In the genomic region with DNA sequence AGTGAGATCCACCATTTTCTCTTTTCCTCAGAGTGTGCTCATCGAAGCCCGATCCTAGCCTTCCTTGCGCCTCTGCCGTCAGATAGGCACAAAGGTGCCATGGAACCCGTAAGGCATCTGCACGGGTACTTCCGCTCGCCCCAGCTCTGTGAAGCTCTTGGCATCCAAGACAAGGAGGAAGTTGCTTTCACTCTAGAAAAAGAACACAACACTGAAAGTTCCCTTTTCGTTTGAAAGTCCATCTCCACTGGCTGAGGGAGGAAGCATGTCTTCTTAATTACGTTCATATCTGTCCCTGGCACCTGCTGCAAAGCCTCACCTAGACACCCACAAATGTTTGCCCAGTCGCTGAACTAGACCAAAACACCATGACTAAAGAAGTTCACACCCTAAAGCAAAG, we compare ENCODE assay signal across 11 mouse cellular contexts. TPM values are rescaled to one million over a fixed set of nuclear protein-coding genes. Genes with fewer than 3 reads are reported as not detected.
DNase-seq lines count a peak whose midpoint lies in the region; ATAC-seq and TF ChIP-seq lines count a peak whose summit lies in the region.
"Had no signal": no experiment of that assay in that cellular context is flagged by ENCODE, and none has a peak within 500 bp of the region (broad histone marks: within the 10 kb centered on the region; RNA-seq: fewer than 3 reads in every experiment).

No protein-coding gene starts in this region.

- peak overlapping the region; percentile 41 for H3K4me3 ChIP-seq in layer of hippocampus, adult 2 months
- peak overlapping the region; percentile 42 for H3K4me3 ChIP-seq in thymus, adult 2 months (ENCODE audit: control insufficient read depth, insufficient read depth, low read length)
- H3K4me3 ChIP-seq in forebrain, postnatal 0 days (ENCODE audit: low read depth, low read length): no peak overlapping the region
- H3K4me3 ChIP-seq: embryonic facial prominence, embryonic 15.5 days; heart, embryonic 12.5 days had no signal

- H3K27me3 ChIP-seq in thymus, adult 2 months (ENCODE audit: control insufficient read depth, insufficient read depth, low read length): no peaks in the 10 kb centered on the region
- H3K27me3 ChIP-seq in forebrain, postnatal 0 days (ENCODE audit: insufficient read depth, low read length): no peaks in the 10 kb centered on the region
- H3K27me3 ChIP-seq: embryonic facial prominence, embryonic 15.5 days; heart, embryonic 12.5 days had no signal

- H3K9ac ChIP-seq in forebrain, postnatal 0 days: no peak overlapping the region
- H3K9ac ChIP-seq: embryonic facial prominence, embryonic 15.5 days; heart, embryonic 12.5 days had no signal

- peak; percentile 36; the same call in 1 of the 2 replicates for ATAC-seq in erythroid progenitor cell, adult 5-6 weeks (replicated peaks; ENCODE audit: low FRiP score, poor library complexity, severe bottlenecking)
- ATAC-seq in megakaryocyte progenitor cell, adult 5-6 weeks (replicated peaks; ENCODE audit: poor library complexity): peak; percentile 51
- no peak for ATAC-seq in forebrain, postnatal 0 days

- TF ChIP-seq POLR2A in thymus, adult 2 months (IDR thresholded peaks at IDR 0.05; ENCODE audit: control insufficient read depth, extremely low read depth, insufficient read depth, low read length, poor library complexity): 0 out of 2 replicates have a peak, but pooled peaks have one; percentile 32

- no peaks in the 10 kb centered on the region for H3K9me3 ChIP-seq in forebrain, postnatal 0 days (ENCODE audit: low read length)
- H3K9me3 ChIP-seq: embryonic facial prominence, embryonic 15.5 days; heart, embryonic 12.5 days had no signal

- DNase-seq in layer of hippocampus, adult 2 months (ENCODE audit: low spot score in 2 of 2): peak in 1 of 2 experiments; percentile 18
- no peak for DNase-seq in layer of hippocampus, postnatal 25 days (ENCODE audit: extremely low spot score in 1 of 2, low spot score in 1 of 2)
- DNase-seq in thymus, adult 2 months: peak; percentile 67
- no peak for DNase-seq in adrenal gland, adult 18-20 months (ENCODE audit: low spot score in 2 of 2)
- DNase-seq in right cerebral cortex, postnatal 14 days: no peak
- DNase-seq in forebrain, postnatal 0 days: no peak

- TF ChIP-seq CTCF in layer of hippocampus, adult 2 months (conservative IDR thresholded peaks at IDR 0.05): no peak
- TF ChIP-seq CTCF in thymus, adult 2 months (IDR thresholded peaks at IDR 0.05; ENCODE audit: borderline replicate concordance, control insufficient read depth, extremely low read depth, insufficient read depth, low read length, poor library complexity): no peak
- TF ChIP-seq CTCF in forebrain, postnatal 0 days (IDR thresholded peaks at IDR 0.05; ENCODE audit: low read depth): no peak

- peaks cover 3% of the 10 kb centered on the region for H3K4me1 ChIP-seq in thymus, adult 2 months (replicated peaks; ENCODE audit: control insufficient read depth, insufficient read depth, low read length)
- no peaks in the 10 kb centered on the region for H3K4me1 ChIP-seq in forebrain, postnatal 0 days (ENCODE audit: insufficient read depth)
- H3K4me1 ChIP-seq: embryonic facial prominence, embryonic 15.5 days; heart, embryonic 12.5 days had no signal

- no peaks in the 10 kb centered on the region for H3K36me3 ChIP-seq in thymus, adult 2 months (ENCODE audit: control insufficient read depth, insufficient read depth, low read length)
- no peaks in the 10 kb centered on the region for H3K36me3 ChIP-seq in forebrain, postnatal 0 days (ENCODE audit: insufficient read depth)
- H3K36me3 ChIP-seq: embryonic facial prominence, embryonic 15.5 days; heart, embryonic 12.5 days had no signal

- H3K27ac ChIP-seq in layer of hippocampus, adult 2 months: peak overlapping the region; percentile 73
- H3K27ac ChIP-seq in thymus, adult 2 months (ENCODE audit: control insufficient read depth, insufficient read depth, low read length): peak overlapping the region; percentile 97
- no peak overlapping the region for H3K27ac ChIP-seq in forebrain, postnatal 0 days (ENCODE audit: low read depth, low read length)
- H3K27ac ChIP-seq: embryonic facial prominence, embryonic 15.5 days had no signal

- 4% methylated on average over 11 of the region's 11 CpGs for WGBS in thymus, adult 2 months
- 81% methylated on average over 11 of the region's 11 CpGs for WGBS in forebrain, postnatal 0 days

- H3K4me2 ChIP-seq in forebrain, postnatal 0 days (ENCODE audit: low read depth): no peak overlapping the region
- H3K4me2 ChIP-seq: embryonic facial prominence, embryonic 15.5 days; heart, embryonic 12.5 days had no signal

RNA-seq across cellular contexts. Expression of gene Pts, which starts 4.8 kb away (rescaled TPM):
- 10 to 100 TPM; 36.5 to 42.5 TPM for total RNA-seq in layer of hippocampus, adult 2 months (2021)
- total RNA-seq in layer of hippocampus, postnatal 25 days (2021): 10 to 100 TPM; 36.0 to 39.8 TPM
- 37.3 and 40.0 TPM in 2 replicates for total RNA-seq in erythroid progenitor cell, adult 5-6 weeks (2015; ENCODE audit: low replicate concordance)
- 3.7 and 17.7 TPM in 2 replicates for total RNA-seq in erythroid progenitor cell, adult 5-6 weeks (2017; ENCODE audit: low replicate concordance)
- total RNA-seq in megakaryocyte progenitor cell, adult 5-6 weeks (2015): 107 and 121 TPM in 2 replicates
- 54.6 and 63.6 TPM in 2 replicates for total RNA-seq in megakaryocyte progenitor cell, adult 5-6 weeks (2017)
- polyA plus RNA-seq in thymus, adult 2 months (2012; rRNA removed): 45.0 and 51.0 TPM in 2 replicates
- total RNA-seq in adrenal gland, adult 18-20 months (2021): 10 to 100 TPM; 76.0 to 77.4 TPM
- total RNA-seq in forebrain, postnatal 0 days (2014; rRNA removed): 83.7 and 102 TPM in 2 replicates
- polyA plus RNA-seq in forebrain, postnatal 0 days (2015; fragmentation: Nextera tagmentation; extraction: Ambion mirVana): 101 and 112 TPM in 2 replicates

RNA-seq across cellular contexts. Expression of gene Il18, which starts 21.3 kb away (rescaled TPM):
- total RNA-seq in layer of hippocampus, adult 2 months (2021): 10 to 100 TPM; 25.3 to 25.9 TPM
- total RNA-seq in layer of hippocampus, postnatal 25 days (2021): 10 to 100 TPM; 24.3 to 25.4 TPM
- 10.8 and 13.8 TPM in 2 replicates for total RNA-seq in erythroid progenitor cell, adult 5-6 weeks (2015; ENCODE audit: low replicate concordance)
- total RNA-seq in erythroid progenitor cell, adult 5-6 weeks (2017; ENCODE audit: low replicate concordance): 1.1 and 11.3 TPM in 2 replicates
- total RNA-seq in megakaryocyte progenitor cell, adult 5-6 weeks (2015): 2.9 and 5.0 TPM in 2 replicates
- 0.37 and 1.5 TPM in 2 replicates for total RNA-seq in megakaryocyte progenitor cell, adult 5-6 weeks (2017)
- 3.2 and 5.0 TPM in 2 replicates for polyA plus RNA-seq in thymus, adult 2 months (2012; rRNA removed)
- total RNA-seq in adrenal gland, adult 18-20 months (2021): 1 to 10 TPM; 3.9 to 6.5 TPM
- total RNA-seq in forebrain, postnatal 0 days (2014; rRNA removed): 17.4 and 22.9 TPM in 2 replicates
- polyA plus RNA-seq in forebrain, postnatal 0 days (2015; fragmentation: Nextera tagmentation; extraction: Ambion mirVana): 28.3 and 34.3 TPM in 2 replicates

RNA-seq across cellular contexts. Expression of gene Bco2, which starts 21.7 kb away (rescaled TPM):
- total RNA-seq in layer of hippocampus, adult 2 months (2021): 1 to 10 TPM; 3.8 to 3.9 TPM
- 1 to 10 TPM; 3.5 to 3.8 TPM for total RNA-seq in layer of hippocampus, postnatal 25 days (2021)
- not detected in 2 replicates for total RNA-seq in erythroid progenitor cell, adult 5-6 weeks (2015; ENCODE audit: low replicate concordance)
- total RNA-seq in erythroid progenitor cell, adult 5-6 weeks (2017; ENCODE audit: low replicate concordance): not detected in 2 replicates
- 0.35 and 1.2 TPM in 2 replicates for total RNA-seq in megakaryocyte progenitor cell, adult 5-6 weeks (2015)
- 0.21 and 0.61 TPM in 2 replicates for total RNA-seq in megakaryocyte progenitor cell, adult 5-6 weeks (2017)
- 0.23 and 0.38 TPM in 2 replicates for polyA plus RNA-seq in thymus, adult 2 months (2012; rRNA removed)
- 1 to 10 TPM; 4.6 to 4.7 TPM for total RNA-seq in adrenal gland, adult 18-20 months (2021)
- 0.76 and 0.92 TPM in 2 replicates for total RNA-seq in forebrain, postnatal 0 days (2014; rRNA removed)
- 0.65 and 0.80 TPM in 2 replicates for polyA plus RNA-seq in forebrain, postnatal 0 days (2015; fragmentation: Nextera tagmentation; extraction: Ambion mirVana)

RNA-seq across cellular contexts. Expression of gene Tex12, which starts 27.8 kb away (rescaled TPM):
- total RNA-seq in layer of hippocampus, adult 2 months (2021): not detected
- total RNA-seq in layer of hippocampus, postnatal 25 days (2021): not detected
- total RNA-seq in erythroid progenitor cell, adult 5-6 weeks (2015; ENCODE audit: low replicate concordance): not detected in 2 replicates
- not detected in 2 replicates for total RNA-seq in erythroid progenitor cell, adult 5-6 weeks (2017; ENCODE audit: low replicate concordance)
- not detected in 2 replicates for total RNA-seq in megakaryocyte progenitor cell, adult 5-6 weeks (2015)
- total RNA-seq in megakaryocyte progenitor cell, adult 5-6 weeks (2017): not detected in 2 replicates
- not detected in 2 replicates for polyA plus RNA-seq in thymus, adult 2 months (2012; rRNA removed)
- total RNA-seq in adrenal gland, adult 18-20 months (2021): not detected
- total RNA-seq in forebrain, postnatal 0 days (2014; rRNA removed): not detected in 2 replicates
- 0.17 TPM in 1 of 2 replicates, not detected in the other for polyA plus RNA-seq in forebrain, postnatal 0 days (2015; fragmentation: Nextera tagmentation; extraction: Ambion mirVana)
- polyA plus RNA-seq: embryonic facial prominence, embryonic 15.5 days; heart, embryonic 12.5 days; large intestine, adult 2 months had no signal

RNA-seq across cellular contexts. Expression of gene Plet1, which starts 39.0 kb away (rescaled TPM):
- not detected for total RNA-seq in layer of hippocampus, adult 2 months (2021)
- under 1 TPM; 0.15 to 0.21 TPM for total RNA-seq in layer of hippocampus, postnatal 25 days (2021)
- total RNA-seq in erythroid progenitor cell, adult 5-6 weeks (2015; ENCODE audit: low replicate concordance): not detected in 2 replicates
- not detected in 2 replicates for total RNA-seq in erythroid progenitor cell, adult 5-6 weeks (2017; ENCODE audit: low replicate concordance)
- 0.35 TPM in 1 of 2 replicates, not detected in the other for total RNA-seq in megakaryocyte progenitor cell, adult 5-6 weeks (2015)
- total RNA-seq in megakaryocyte progenitor cell, adult 5-6 weeks (2017): 0.51 and 0.54 TPM in 2 replicates
- polyA plus RNA-seq in thymus, adult 2 months (2012; rRNA removed): 7.5 and 8.0 TPM in 2 replicates
- total RNA-seq in adrenal gland, adult 18-20 months (2021): under 1 TPM in 1 of 2 experiments, not detected in 1; 0.29 TPM
- not detected in 2 replicates for total RNA-seq in forebrain, postnatal 0 days (2014; rRNA removed)
- polyA plus RNA-seq in forebrain, postnatal 0 days (2015; fragmentation: Nextera tagmentation; extraction: Ambion mirVana): 0.11 and 0.34 TPM in 2 replicates
